Mouse (Mus musculus): ENCODE measurements around the gene Lce3b. TPM values are rescaled to one million over a fixed set of nuclear protein-coding genes. Genes with fewer than 3 reads are reported as not detected.

Lce3b gene
- polyA plus RNA-seq, 1 experiment from 2014 or later = not detected

DNA sequence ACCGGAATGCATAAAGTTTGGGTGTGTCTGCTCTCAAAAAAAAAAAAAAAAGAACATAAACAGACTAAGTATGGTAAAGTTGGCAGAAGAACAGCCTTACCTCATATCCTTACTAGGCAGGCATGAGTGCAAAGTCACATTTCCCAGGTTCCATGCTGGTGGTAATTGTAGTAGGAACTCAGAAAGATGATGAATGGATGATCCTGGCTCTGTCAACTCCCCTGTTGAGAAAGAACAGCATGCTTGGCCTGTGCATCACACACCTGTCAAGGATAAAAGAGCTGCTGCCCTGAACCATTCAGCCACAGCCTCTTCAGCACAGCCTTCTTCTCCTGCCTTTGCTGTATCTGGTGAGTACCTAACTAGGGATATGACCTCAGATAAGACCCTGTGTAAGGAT, 11.4 kb downstream of the Lce3b start, which contains the start of gene Lce3c:
Lce3c (plus strand) TSS at position 301 of the 400 bp plus-strand sequence.
- DNase-seq (no peak), ATAC-seq (ENCODE audit: low FRiP score, low TSS enrichment) (no peak)
- Histone ChIP-seq H3K27ac (replicated peaks; ENCODE audit: low read depth, low read length) (no peak within 1 kb of the TSS), H3K36me3 (ENCODE audit: control insufficient read depth, insufficient read depth, low read length) (no peaks in the 10 kb centered on the region), H3K4me1 (ENCODE audit: control insufficient read depth, insufficient read depth, low read length) (no peaks in the 10 kb centered on the region), H3K9me3 (ENCODE audit: control insufficient read depth, low read length) (no peaks in the 10 kb centered on the region), H3K27me3 (ENCODE audit: control insufficient read depth, insufficient read depth, low read length) (no peaks in the 10 kb centered on the region), H3K4me2 (ENCODE audit: low read length) (no peak within 1 kb of the TSS), H3K9ac (replicated peaks; ENCODE audit: low read length) (no peak within 1 kb of the TSS), H3K4me3 (replicated peaks; ENCODE audit: low read depth, low read length) (no peak within 1 kb of the TSS)
- WGBS = 81% methylated on average over 1 of the region's 1 CpGs

DNA sequence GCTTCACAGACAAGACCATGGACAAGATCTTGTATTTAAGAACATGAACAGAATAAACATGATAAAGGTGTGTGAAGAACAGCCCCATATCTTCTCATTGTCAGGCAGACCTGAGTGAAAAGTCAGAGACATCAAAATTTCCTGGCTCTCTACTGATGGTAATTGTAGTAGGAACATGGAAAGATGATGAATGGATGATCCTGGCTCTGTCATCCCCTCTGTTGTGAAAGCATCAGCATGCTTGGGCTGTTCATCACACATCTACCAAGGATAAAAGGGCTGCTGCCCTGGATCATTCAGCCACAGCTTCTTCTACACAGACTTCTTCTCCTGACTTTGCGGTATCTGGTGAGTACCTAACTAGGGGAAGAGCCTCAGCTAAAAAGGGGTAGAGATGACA, 24.3 kb downstream of the Lce3b start, which contains the start of gene Lce3d:
Lce3d (plus strand) TSS at position 301 of the 400 bp plus-strand sequence.
- no peaks in the 10 kb centered on the region for H3K9me3 ChIP-seq (ENCODE audit: control insufficient read depth, low read length)
- WGBS = 86% methylated on average over 1 of the region's 1 CpGs
- DNase-seq = no peak
- H3K4me3 ChIP-seq (replicated peaks; ENCODE audit: low read depth, low read length) = no peak within 1 kb of the TSS
- no peak within 1 kb of the TSS for H3K4me2 ChIP-seq (ENCODE audit: low read length)
- H3K4me1 ChIP-seq (ENCODE audit: control insufficient read depth, insufficient read depth, low read length) = no peaks in the 10 kb centered on the region
- H3K9ac ChIP-seq (replicated peaks; ENCODE audit: low read length) = no peak within 1 kb of the TSS
- no peaks in the 10 kb centered on the region for H3K27me3 ChIP-seq (ENCODE audit: control insufficient read depth, insufficient read depth, low read length)
- no peak within 1 kb of the TSS for H3K27ac ChIP-seq (replicated peaks; ENCODE audit: low read depth, low read length)
- no peak for ATAC-seq (ENCODE audit: low FRiP score, low TSS enrichment)
- no peaks in the 10 kb centered on the region for H3K36me3 ChIP-seq (ENCODE audit: control insufficient read depth, insufficient read depth, low read length)

DNA sequence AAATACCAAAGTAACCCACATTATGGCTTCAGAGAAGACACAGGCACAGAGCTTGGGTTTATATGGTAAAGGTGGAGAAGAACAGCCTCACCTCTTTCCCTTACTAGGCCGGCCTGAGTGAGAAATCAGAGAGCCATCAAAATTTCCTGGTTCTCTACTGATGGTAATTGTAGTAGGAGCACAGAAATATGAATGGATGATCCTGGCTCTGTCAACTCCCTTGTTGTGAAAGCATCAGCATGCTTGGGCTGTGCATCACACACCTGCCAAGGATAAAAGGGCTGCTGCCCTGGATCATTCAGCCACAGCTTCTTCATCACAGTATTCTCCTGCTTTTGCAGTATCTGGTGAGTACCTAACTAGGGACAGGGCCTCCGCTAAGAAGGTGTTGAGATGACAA, 34.0 kb downstream of the Lce3b start, which contains the start of gene Lce3e:
Lce3e (plus strand) TSS at position 301 of the 400 bp plus-strand sequence.
- Histone ChIP-seq H3K9ac (replicated peaks; ENCODE audit: low read length) (no peak within 1 kb of the TSS), H3K27ac (replicated peaks; ENCODE audit: low read depth, low read length) (no peak within 1 kb of the TSS), H3K27me3 (ENCODE audit: control insufficient read depth, insufficient read depth, low read length) (no peaks in the 10 kb centered on the region), H3K4me1 (ENCODE audit: control insufficient read depth, insufficient read depth, low read length) (no peaks in the 10 kb centered on the region), H3K9me3 (ENCODE audit: control insufficient read depth, low read length) (no peaks in the 10 kb centered on the region), H3K4me3 (replicated peaks; ENCODE audit: low read depth, low read length) (no peak within 1 kb of the TSS), H3K4me2 (ENCODE audit: low read length) (no peak within 1 kb of the TSS), H3K36me3 (ENCODE audit: control insufficient read depth, insufficient read depth, low read length) (no peaks in the 10 kb centered on the region)
- DNase-seq = no peak
- ATAC-seq (ENCODE audit: low FRiP score, low TSS enrichment) = no peak
- WGBS = 92% methylated on average over 2 of the region's 2 CpGs

DNA sequence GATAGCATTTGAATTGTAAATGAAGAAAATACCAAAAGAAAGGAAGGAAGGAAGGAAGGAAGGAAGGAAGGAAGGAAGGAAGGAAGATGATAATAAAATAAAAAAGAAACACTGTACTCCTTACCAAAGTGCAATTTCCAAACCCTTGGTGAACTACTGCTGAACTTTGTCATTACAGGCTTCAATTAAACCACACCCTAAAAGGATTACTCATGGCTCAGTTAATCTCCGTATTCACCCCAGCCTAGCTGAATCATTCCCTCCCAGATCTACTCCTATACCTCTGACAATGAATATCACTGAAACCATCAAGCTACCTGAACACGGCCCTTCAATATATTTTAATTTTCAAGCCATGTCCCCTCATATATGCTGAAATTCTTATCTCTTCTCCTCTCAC, 45.7 kb downstream of the Lce3b start:
- WGBS = 71% methylated on average over 2 of the region's 2 CpGs

More for the DNA sequence above, 45.7 kb downstream of the Lce3b start:
- ATAC-seq (ENCODE audit: low FRiP score, low TSS enrichment) (no peak), DNase-seq (no peak)
- Histone ChIP-seq H3K4me3 (replicated peaks; ENCODE audit: low read depth, low read length) (no peak overlapping the region), H3K27me3 (ENCODE audit: control insufficient read depth, insufficient read depth, low read length) (no peaks in the 10 kb centered on the region), H3K9me3 (ENCODE audit: control insufficient read depth, low read length) (no peaks in the 10 kb centered on the region), H3K4me2 (ENCODE audit: low read length) (no peak overlapping the region), H3K27ac (replicated peaks; ENCODE audit: low read depth, low read length) (no peak overlapping the region), H3K9ac (replicated peaks; ENCODE audit: low read length) (no peak overlapping the region), H3K36me3 (ENCODE audit: control insufficient read depth, insufficient read depth, low read length) (no peaks in the 10 kb centered on the region), H3K4me1 (ENCODE audit: control insufficient read depth, insufficient read depth, low read length) (no peaks in the 10 kb centered on the region)

Other genes with a start within 250 kb of the Lce3b start
- not detected in 2 replicates for gene Lce1d, start 245.8 kb upstream of the Lce3b start, polyA plus RNA-seq (2014; fragmentation: Nextera tagmentation; extraction: Ambion mirVana)
- not detected in 2 replicates for gene Lce1e, start 223.9 kb upstream of the Lce3b start, polyA plus RNA-seq (2014; fragmentation: Nextera tagmentation; extraction: Ambion mirVana)
- gene Lce1f, start 212.6 kb upstream of the Lce3b start, polyA plus RNA-seq (2014; fragmentation: Nextera tagmentation; extraction: Ambion mirVana) = not detected in 2 replicates
- gene Gm38119, start 193.9 kb upstream of the Lce3b start, polyA plus RNA-seq (2014; fragmentation: Nextera tagmentation; extraction: Ambion mirVana) = not detected in 2 replicates
- not detected in 2 replicates for gene Lce1g, start 180.6 kb upstream of the Lce3b start, polyA plus RNA-seq (2014; fragmentation: Nextera tagmentation; extraction: Ambion mirVana)
- gene Lce1h, start 167.9 kb upstream of the Lce3b start, polyA plus RNA-seq (2014; fragmentation: Nextera tagmentation; extraction: Ambion mirVana) = not detected in 2 replicates
- not detected in 2 replicates for gene Lce1i, start 154.1 kb upstream of the Lce3b start, polyA plus RNA-seq (2014; fragmentation: Nextera tagmentation; extraction: Ambion mirVana)
- not detected in 2 replicates for gene Lce1j, start 142.5 kb upstream of the Lce3b start, polyA plus RNA-seq (2014; fragmentation: Nextera tagmentation; extraction: Ambion mirVana)
- not detected in 2 replicates for gene Lce1k, start 125.1 kb upstream of the Lce3b start, polyA plus RNA-seq (2014; fragmentation: Nextera tagmentation; extraction: Ambion mirVana)
- not detected in 2 replicates for gene Kprp, start 105.7 kb upstream of the Lce3b start, polyA plus RNA-seq (2014; fragmentation: Nextera tagmentation; extraction: Ambion mirVana)
- gene Lce1l, start 81.7 kb upstream of the Lce3b start, polyA plus RNA-seq (2014; fragmentation: Nextera tagmentation; extraction: Ambion mirVana) = not detected in 2 replicates
- not detected in 2 replicates for gene 2310050C09Rik, start 62.8 kb upstream of the Lce3b start, polyA plus RNA-seq (2014; fragmentation: Nextera tagmentation; extraction: Ambion mirVana)
- gene Lce3a, start 6.7 kb upstream of the Lce3b start, polyA plus RNA-seq (2014; fragmentation: Nextera tagmentation; extraction: Ambion mirVana) = not detected in 2 replicates
- gene Lce3c, start 11.5 kb downstream of the Lce3b start, polyA plus RNA-seq (2014; fragmentation: Nextera tagmentation; extraction: Ambion mirVana) = not detected in 2 replicates
- gene Lce3d, start 24.4 kb downstream of the Lce3b start, polyA plus RNA-seq (2014; fragmentation: Nextera tagmentation; extraction: Ambion mirVana) = not detected in 2 replicates
- gene Lce3e, start 34.1 kb downstream of the Lce3b start, polyA plus RNA-seq (2014; fragmentation: Nextera tagmentation; extraction: Ambion mirVana) = not detected in 2 replicates
- not detected in 2 replicates for gene Lce3f, start 59.2 kb downstream of the Lce3b start, polyA plus RNA-seq (2014; fragmentation: Nextera tagmentation; extraction: Ambion mirVana)
- gene Crct1, start 82.7 kb downstream of the Lce3b start, polyA plus RNA-seq (2014; fragmentation: Nextera tagmentation; extraction: Ambion mirVana) = 0.63 and 2.5 TPM in 2 replicates
- not detected in 2 replicates for gene Lce1m, start 86.1 kb downstream of the Lce3b start, polyA plus RNA-seq (2014; fragmentation: Nextera tagmentation; extraction: Ambion mirVana)
- gene Gm4858, start 135.8 kb downstream of the Lce3b start, polyA plus RNA-seq (2014; fragmentation: Nextera tagmentation; extraction: Ambion mirVana) = not detected in 2 replicates
- not detected in 2 replicates for gene Crnn, start 211.8 kb downstream of the Lce3b start, polyA plus RNA-seq (2014; fragmentation: Nextera tagmentation; extraction: Ambion mirVana)